Mouse (Mus musculus) CH12.LX (cell line): ENCODE results near the gene Cfap99. TPM values are rescaled to one million over a fixed set of nuclear protein-coding genes. Genes with fewer than 3 reads are reported as not detected.
A peak's percentile ranks its signal among the peaks of the same experiment; 100 is the strongest.

ENCODE experiments used
- DNase-seq: peaks from one replicate; pipeline ENCODE4 v3.0.0-alpha.2; 2013; ENCODE audit errors: extremely low read depth
- H3K27ac ChIP-seq: 2 replicates; pipeline ENCODE4 v1.5.1; 2012; ENCODE audit warnings: low read depth, mild to moderate bottlenecking, control low read depth, moderate library complexity; ENCODE audit not compliant: insufficient read depth
- H3K27me3 ChIP-seq: replicated peaks from 2 replicates; pipeline ENCODE3; 2012; ENCODE audit warnings: inconsistent platforms
- H3K36me3 ChIP-seq, 2 experiments: replicated peaks in 1 of 2; 2 replicates each; pipeline versions ENCODE3 to v1.6.1; 2012; ENCODE audit warnings: inconsistent platforms in 1 of 2, low read length in 1 of 2, mild to moderate bottlenecking in 1 of 2, mixed read lengths in 1 of 2, moderate library complexity in 1 of 2; ENCODE audit not compliant: control insufficient read depth in 1 of 2, insufficient read depth in 1 of 2
- H3K4me1 ChIP-seq, 2 experiments: 2 replicates each; pipeline ENCODE4 v1.6.1; 2012; ENCODE audit warnings: inconsistent platforms in 1 of 2, moderate library complexity in 1 of 2; ENCODE audit not compliant: insufficient read depth in 2 of 2, control insufficient read depth in 1 of 2
- H3K4me2 ChIP-seq: 2 replicates; pipeline ENCODE4 v1.6.1; 2012; ENCODE audit warnings: low read depth, mild to moderate bottlenecking, control low read depth; ENCODE audit not compliant: poor library complexity, insufficient read depth, severe bottlenecking
- H3K4me3 ChIP-seq, 3 experiments: fragments of 150-350 bp in 1 of 3; sonication (generic) in 1 of 3; replicated peaks in 1 of 3; 2 replicates each; pipeline versions ENCODE3 to v1.5.1; 2011 to 2012; ENCODE audit warnings: low read depth in 2 of 3, low read length in 2 of 3, mild to moderate bottlenecking in 2 of 3, moderate library complexity in 2 of 3, control low read depth in 1 of 3, improper control_type of control experiment in 1 of 3, inconsistent platforms in 1 of 3, mixed read lengths in 1 of 3; ENCODE audit not compliant: poor library complexity in 1 of 3
- H3K79me2 ChIP-seq: replicated peaks from 2 replicates; pipeline ENCODE4 v1.6.1; 2012; ENCODE audit warnings: mild to moderate bottlenecking, moderate library complexity; ENCODE audit not compliant: control insufficient read depth, poor library complexity, insufficient read depth, severe bottlenecking; ENCODE audit errors: extremely low read depth
- H3K9ac ChIP-seq: 2 replicates; pipeline ENCODE4 v1.6.1; 2012; ENCODE audit warnings: low read depth, mild to moderate bottlenecking, control low read depth, moderate library complexity; ENCODE audit not compliant: insufficient read depth
- H3K9me3 ChIP-seq: replicated peaks from 2 replicates; pipeline ENCODE3; 2012; ENCODE audit warnings: low read length, inconsistent platforms, mixed read lengths
- BHLHE40 ChIP-seq: IDR thresholded peaks from 2 replicates; pipeline ENCODE4 v1.6.1; 2011; ENCODE audit warnings: mild to moderate bottlenecking, low read depth, low read length, improper control_type of control experiment
- CHD1 ChIP-seq: IDR thresholded peaks from 2 replicates; pipeline ENCODE4 v1.6.1; 2012; ENCODE audit warnings: low read depth, low read length, improper control_type of control experiment, inconsistent platforms
- E2F4 ChIP-seq: IDR thresholded peaks from 2 replicates; pipeline ENCODE4 v1.6.1; 2011; ENCODE audit warnings: low read depth, low read length, improper control_type of control experiment; ENCODE audit not compliant: insufficient replicate concordance
- ELF1 ChIP-seq: IDR thresholded peaks from 2 replicates; pipeline ENCODE4 v1.6.1; 2014; ENCODE audit warnings: low read depth, mild to moderate bottlenecking, inconsistent platforms, low read length, improper control_type of control experiment
- EP300 ChIP-seq: IDR thresholded peaks from 2 replicates; pipeline ENCODE4 v1.6.1; 2011; ENCODE audit warnings: low read length, improper control_type of control experiment
- ETS1 ChIP-seq: conservative IDR thresholded peaks from 2 replicates; pipeline ENCODE4 v1.6.1; 2012; ENCODE audit warnings: low read depth, mild to moderate bottlenecking, inconsistent platforms, low read length, improper control_type of control experiment, moderate library complexity
- IRF4 ChIP-seq: IDR thresholded peaks from 2 replicates; pipeline ENCODE4 v1.6.1; 2014; ENCODE audit warnings: low read depth, mild to moderate bottlenecking, inconsistent platforms, low read length, improper control_type of control experiment
- JUN ChIP-seq: IDR thresholded peaks from 2 replicates; pipeline ENCODE4 v1.6.1; 2011; ENCODE audit warnings: low read depth, mild to moderate bottlenecking, low read length, improper control_type of control experiment, moderate library complexity; ENCODE audit not compliant: insufficient read depth
- JUND ChIP-seq: conservative IDR thresholded peaks from 2 replicates; pipeline ENCODE4 v1.6.1; 2011; ENCODE audit warnings: low read depth, low read length, improper control_type of control experiment
- MAZ ChIP-seq: IDR thresholded peaks from 2 replicates; pipeline ENCODE4 v1.6.1; 2012; ENCODE audit warnings: low read depth, mild to moderate bottlenecking, inconsistent platforms, low read length, improper control_type of control experiment, moderate library complexity
- NRF1 ChIP-seq: IDR thresholded peaks from 2 replicates; pipeline ENCODE4 v1.6.1; 2014; ENCODE audit warnings: low read depth, mild to moderate bottlenecking, inconsistent platforms, low read length, improper control_type of control experiment, moderate library complexity
- POLR2A ChIP-seq: IDR thresholded peaks from 2 replicates; pipeline ENCODE4 v1.6.1; 2011; ENCODE audit warnings: low read depth, mild to moderate bottlenecking, improper control_type of control experiment, low read length
- RAD21 ChIP-seq: IDR thresholded peaks from 2 replicates; pipeline ENCODE4 v1.6.1; 2011; ENCODE audit warnings: low read depth, mild to moderate bottlenecking, low read length, improper control_type of control experiment, moderate library complexity
- RCOR1 ChIP-seq: conservative IDR thresholded peaks from 2 replicates; pipeline ENCODE4 v1.6.1; 2012; ENCODE audit warnings: low read depth, mild to moderate bottlenecking, inconsistent platforms, low read length, improper control_type of control experiment
- SMC3 ChIP-seq: IDR thresholded peaks from 2 replicates; pipeline ENCODE4 v1.6.1; 2011; ENCODE audit warnings: low read depth, low read length, improper control_type of control experiment
- ZC3H11A ChIP-seq: IDR thresholded peaks from 2 replicates; pipeline ENCODE4 v1.6.1; 2012; ENCODE audit warnings: low read depth, mild to moderate bottlenecking, inconsistent platforms, low read length, improper control_type of control experiment
- ZNF384 ChIP-seq: IDR thresholded peaks from 2 replicates; pipeline ENCODE4 v1.6.1; 2012; ENCODE audit warnings: low read depth, low read length, improper control_type of control experiment, inconsistent platforms
- dilution Hi-C: fragments of 300-500 bp; cut with MboI; formaldehyde crosslinking; loops from 2 replicates; pipeline ENCODE4 v1.14.3; 2020; ENCODE audit warnings: low sequenced_read_pairs; ENCODE audit not compliant: extremely low pct_unique_long_range_greater_than_20kb, extremely low pct_ligation_motif_present
- in situ Hi-C: fragments of 300-500 bp; cut with MboI; formaldehyde crosslinking; loops from 3 replicates; pipeline ENCODE4 v1.14.3; 2019; ENCODE audit warnings: low sequenced_read_pairs, low pct_ligation_motif_present, low pct_unique_long_range_greater_than_20kb, mixed read lengths
- polyA plus RNA-seq: library from polyadenylated mRNA; unstranded; fragments of >175 nt; gene quantifications from 2 replicates; pipeline ENCODE4 v1.2.1, GENCODE M21; 2012; ENCODE audit warnings: low read depth; ENCODE audit not compliant: insufficient read length
- total RNA-seq, 2 experiments: library from RNA; depleted of rRNA; stranded (reverse); fragments of 300-350 nt in 1 of 2; fragments of >200 nt in 1 of 2; gene quantifications; 2 replicates each; pipeline ENCODE4 v1.2.3; 2012 to 2014

Cfap99 gene
- total and polyA plus RNA-seq, 3 experiments = not detected

DNA sequence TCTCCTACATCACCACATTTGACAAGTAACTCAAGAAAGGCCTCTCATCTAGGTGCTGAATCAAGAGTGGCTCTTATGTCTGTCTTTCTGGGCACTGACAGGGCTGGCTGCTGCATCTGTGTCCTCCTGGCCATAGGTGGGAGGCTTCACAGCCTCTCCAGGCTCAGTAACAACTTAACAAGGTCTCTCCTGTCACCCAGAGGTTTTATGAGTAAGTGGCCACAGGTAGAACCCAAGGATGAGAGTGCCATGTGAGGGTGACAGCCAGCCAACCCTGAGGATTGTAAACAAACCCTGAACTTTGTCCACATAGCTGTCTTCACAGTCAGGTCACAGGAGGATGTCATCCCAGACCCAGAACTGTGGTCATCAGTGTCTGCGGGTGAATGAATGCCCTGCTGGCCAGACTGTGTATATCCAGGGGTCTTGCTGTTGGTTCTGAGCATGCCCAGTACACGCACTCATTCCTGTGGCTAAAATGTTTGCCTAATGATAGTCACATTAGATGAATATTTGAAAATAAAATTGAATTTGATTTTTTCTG lies 31.2 kb downstream of the Cfap99 start:
- TF ChIP-seq E2F4 (no peak), NRF1 (0 out of 2 replicates have a peak, but pooled peaks have one; percentile 15), ETS1 (no peak), POLR2A (no peak), JUND (no peak), ZC3H11A (no peak), CHD1 (no peak), ELF1 (no peak)
- Histone ChIP-seq H3K4me1 (peaks cover 6 to 10% of the 10 kb centered on the region in 2 experiments; a peak in 3 of 4 replicates), H3K36me3 (no peaks in the 10 kb centered on the region), H3K27me3 (no peaks in the 10 kb centered on the region), H3K9ac (no peak overlapping the region), H3K79me2 (no peaks in the 10 kb centered on the region), H3K27ac (no peak overlapping the region), H3K4me3 (no peak overlapping the region), H3K9me3 (no peaks in the 10 kb centered on the region), H3K4me2 (no peak overlapping the region)
- in situ Hi-C loops = no loop called here
- dilution Hi-C loops = no loop called here
- no peak for DNase-seq

DNA sequence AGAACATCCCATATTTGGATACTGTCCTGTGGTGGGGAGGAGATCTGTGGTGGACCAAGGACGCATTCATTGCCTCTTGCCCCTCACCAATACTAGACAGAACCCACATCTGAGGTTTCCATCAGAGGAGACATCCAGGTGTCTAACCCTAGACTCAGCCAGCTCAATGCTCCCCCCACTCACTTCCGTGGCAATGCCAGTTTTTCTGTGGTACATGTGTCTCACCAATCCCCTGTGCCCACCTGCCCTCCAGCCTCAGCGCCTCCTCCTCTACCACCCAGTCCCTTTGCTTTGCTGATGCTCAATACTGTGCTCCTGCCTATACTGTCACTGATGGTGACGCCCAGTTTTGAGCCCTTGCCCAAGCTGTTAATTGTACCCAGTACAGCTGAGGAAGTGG lies 32.8 kb downstream of the Cfap99 start:
- H3K79me2 ChIP-seq = no peaks in the 10 kb centered on the region
- H3K9me3 ChIP-seq = no peaks in the 10 kb centered on the region
- H3K4me1 ChIP-seq = peaks cover 6 to 10% of the 10 kb centered on the region in 2 experiments; a peak in 3 of 4 replicates
- H3K9ac ChIP-seq = no peak overlapping the region
- DNase-seq = no peak
- no peaks in the 10 kb centered on the region for H3K27me3 ChIP-seq
- H3K36me3 ChIP-seq = no peaks in the 10 kb centered on the region
- no peak overlapping the region for H3K27ac ChIP-seq
- in situ Hi-C loops (no loop called here), dilution Hi-C loops (no loop called here)
- TF ChIP-seq ZNF384 (no peak), RCOR1 (no peak), IRF4 (no peak), RAD21 (no peak), CHD1 (no peak), BHLHE40 (no peak)
- no peak overlapping the region for H3K4me3 ChIP-seq
- H3K4me2 ChIP-seq = no peak overlapping the region

DNA sequence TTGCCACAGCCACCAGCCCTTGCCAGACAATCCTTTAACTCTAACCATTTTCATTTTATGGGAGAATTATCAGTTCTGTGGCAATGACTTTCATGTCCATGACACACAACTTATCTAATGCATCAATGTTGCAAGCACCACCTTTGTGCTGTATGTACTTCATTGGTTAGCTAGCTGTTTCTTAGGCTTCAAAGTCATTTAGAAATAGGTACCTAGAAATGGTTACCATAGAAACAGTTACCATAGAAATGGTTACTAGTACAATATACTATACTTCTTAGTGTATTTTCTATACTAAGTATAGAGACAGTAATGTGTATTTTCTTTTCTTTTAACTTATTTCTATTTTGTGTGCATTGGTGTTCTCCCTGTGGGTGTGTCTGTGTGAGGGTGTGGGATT lies 36.9 kb downstream of the Cfap99 start:
- peaks cover 0 to under 1% of the 10 kb centered on the region in 2 experiments for H3K36me3 ChIP-seq
- H3K79me2 ChIP-seq = no peaks in the 10 kb centered on the region
- DNase-seq = no peak
- no peaks in the 10 kb centered on the region for H3K4me1 ChIP-seq
- H3K9ac ChIP-seq = no peak overlapping the region
- no peak overlapping the region for H3K4me2 ChIP-seq
- no peak for TF ChIP-seq ELF1
- TF ChIP-seq EP300 = no peak
- TF ChIP-seq MAZ = no peak
- no peak for TF ChIP-seq RCOR1
- TF ChIP-seq ZC3H11A = no peak
- TF ChIP-seq NRF1 = no peak
- no peak for TF ChIP-seq SMC3
- TF ChIP-seq JUN = no peak
- TF ChIP-seq BHLHE40 = no peak
- dilution Hi-C loops (no loop called here), in situ Hi-C loops (no loop called here)
- H3K27me3 ChIP-seq = no peaks in the 10 kb centered on the region
- H3K9me3 ChIP-seq = peaks cover under 1% of the 10 kb centered on the region
- no peak overlapping the region for H3K4me3 ChIP-seq
- no peak overlapping the region for H3K27ac ChIP-seq
